Mouse (Mus musculus) ovary, adult 18-20 months (tissue): ENCODE data around the gene Tubb4b.

Experiments used
- DNase-seq: peaks from one replicate; pipeline ENCODE4 v3.0.0; 2022; ENCODE audit warnings: low spot score, mixed read lengths

Tubb4b gene

DNA sequence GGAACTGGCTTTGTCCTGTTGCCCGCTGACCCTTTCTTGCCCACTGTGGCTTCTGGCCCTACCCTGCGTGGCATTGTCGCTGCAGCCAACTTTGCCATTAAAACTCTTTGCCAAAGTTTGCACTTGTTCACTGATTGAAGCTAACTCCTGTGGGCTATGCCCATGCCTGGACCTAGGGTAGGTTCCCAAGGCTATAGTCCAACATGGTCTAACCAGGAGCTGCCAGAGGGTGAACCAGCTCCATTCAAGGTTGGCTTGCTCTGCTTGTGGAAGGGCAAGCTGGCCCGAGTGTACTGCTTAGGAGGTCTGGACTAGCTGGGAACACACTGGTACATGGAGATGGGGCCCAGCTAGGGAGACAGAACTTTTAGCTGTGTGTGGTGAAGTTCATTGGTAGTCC lies 19.6 kb upstream of the Tubb4b start:
- DNase-seq, result no peak

DNA sequence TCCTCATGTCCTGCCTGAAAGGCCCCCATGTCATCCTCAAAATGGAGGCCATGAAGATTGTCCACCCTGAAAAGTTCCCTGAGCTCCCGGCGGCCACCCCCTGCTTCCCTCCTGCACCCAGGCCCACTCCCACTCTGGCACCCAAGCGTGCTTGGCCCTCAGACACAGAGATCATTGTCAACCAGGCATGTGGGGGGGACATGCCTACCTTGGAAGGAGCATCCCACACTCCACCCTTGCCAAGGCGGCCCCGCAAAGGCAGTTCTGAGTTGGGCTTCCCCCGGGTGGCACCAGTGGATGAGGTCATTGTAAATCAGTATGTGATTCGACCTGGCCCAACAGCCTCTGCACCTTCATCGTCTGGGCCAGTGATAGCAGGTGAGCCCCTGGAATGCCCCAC lies 18.8 kb upstream of the Tubb4b start:
- no peak for DNase-seq

DNA sequence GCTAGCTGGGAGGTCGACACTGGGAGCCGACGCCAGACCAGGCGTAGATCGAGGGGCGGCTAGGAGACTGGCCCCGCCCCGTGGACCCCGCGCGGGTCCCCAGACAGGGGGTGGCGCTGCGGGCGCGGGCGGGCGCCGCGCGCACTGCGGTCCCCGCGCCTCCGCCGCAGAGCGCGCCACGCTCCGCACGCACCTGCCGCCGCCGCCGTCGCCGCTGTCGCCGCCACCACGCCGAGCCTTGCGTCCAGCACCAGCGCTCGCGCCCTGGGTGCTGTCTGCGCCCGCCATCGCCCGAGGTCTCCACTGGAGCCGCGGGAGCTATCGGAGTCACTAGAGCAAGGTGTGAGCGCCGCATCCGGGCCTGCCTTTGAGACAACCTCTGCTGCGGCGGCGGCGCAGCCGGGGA lies 17.6 kb upstream of the Tubb4b start, which contains the start of the genes Rnf208 and Cysrt1:
Gene Rnf208 (plus strand): TSS at position 155 of the 406 bp plus-strand sequence.
Gene Cysrt1 (minus strand): TSS at position 352 of the 406 bp plus-strand sequence.
- DNase-seq, result no peak

DNA sequence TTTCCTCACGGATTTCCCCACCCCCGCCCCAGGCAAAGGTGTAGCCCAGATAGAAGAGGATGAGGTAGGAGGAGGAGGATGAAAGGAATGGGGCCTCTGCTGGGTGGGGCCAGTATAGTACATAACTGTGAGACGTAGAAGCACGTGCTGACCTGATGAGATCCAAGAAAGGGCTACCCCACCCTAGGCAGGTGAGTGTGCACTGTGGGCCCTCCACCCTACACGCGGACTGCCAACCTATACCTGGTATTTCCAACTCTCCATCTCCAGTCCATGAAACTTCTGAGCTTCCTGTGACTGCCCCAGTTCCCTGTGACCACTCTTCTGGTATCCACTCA lies 16.9 kb upstream of the Tubb4b start:
- DNase-seq, result no peak

DNA sequence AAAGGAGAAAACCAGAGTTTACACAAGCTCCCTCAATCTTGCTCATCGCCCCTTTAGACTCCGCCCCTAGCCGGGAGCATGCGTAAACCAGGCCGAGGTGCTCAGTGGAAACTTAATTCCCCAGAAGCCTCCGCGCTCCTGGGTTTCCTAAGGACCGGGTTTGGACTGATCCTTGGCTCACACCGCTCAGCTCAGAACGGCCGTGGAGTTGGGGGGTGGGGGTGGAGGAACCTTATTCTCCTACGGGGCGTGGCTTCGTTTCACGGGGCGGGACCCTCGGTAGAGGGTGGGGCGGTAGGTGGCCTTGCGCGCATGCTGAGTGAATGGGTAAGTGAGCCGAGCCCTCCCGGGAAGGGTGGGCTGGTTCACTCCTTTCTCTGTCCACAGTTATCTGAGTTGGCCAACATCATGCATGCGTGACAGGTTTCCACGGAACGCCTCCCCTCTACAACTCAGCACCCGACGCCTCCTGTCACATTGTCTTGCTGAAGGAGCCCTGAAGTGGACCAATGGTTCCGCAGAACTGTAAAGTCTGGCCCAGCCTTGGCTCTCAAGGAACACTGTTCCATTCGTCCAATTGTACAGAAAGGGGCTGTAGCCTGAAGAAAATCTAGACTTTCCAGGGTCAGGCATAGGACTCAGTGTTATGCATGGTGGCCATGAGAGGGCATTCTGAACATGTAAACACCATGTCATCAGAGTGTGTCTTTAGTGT lies 16.4 kb upstream of the Tubb4b start:
- DNase-seq, result peak; percentile 68

DNA sequence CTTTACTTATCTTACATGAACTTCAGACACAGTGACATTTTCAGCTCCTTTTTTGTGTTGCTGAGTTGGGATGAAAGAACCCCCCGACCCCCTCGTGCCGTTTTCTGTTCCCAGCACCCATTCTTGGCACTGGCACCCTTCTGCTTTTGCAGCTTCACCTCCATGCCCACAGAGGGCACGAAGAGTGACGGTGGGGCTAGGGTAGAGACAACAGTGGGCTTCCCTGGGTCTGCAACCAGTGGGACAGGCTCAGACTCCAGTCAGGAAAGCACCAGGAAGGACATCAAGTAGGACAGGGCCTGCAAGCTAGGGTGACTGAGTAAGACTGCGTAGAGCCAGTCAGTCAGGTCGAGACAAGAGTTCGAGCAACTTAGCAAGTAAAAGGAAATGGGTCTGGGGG lies 15.8 kb upstream of the Tubb4b start:
- DNase-seq, result no peak

DNA sequence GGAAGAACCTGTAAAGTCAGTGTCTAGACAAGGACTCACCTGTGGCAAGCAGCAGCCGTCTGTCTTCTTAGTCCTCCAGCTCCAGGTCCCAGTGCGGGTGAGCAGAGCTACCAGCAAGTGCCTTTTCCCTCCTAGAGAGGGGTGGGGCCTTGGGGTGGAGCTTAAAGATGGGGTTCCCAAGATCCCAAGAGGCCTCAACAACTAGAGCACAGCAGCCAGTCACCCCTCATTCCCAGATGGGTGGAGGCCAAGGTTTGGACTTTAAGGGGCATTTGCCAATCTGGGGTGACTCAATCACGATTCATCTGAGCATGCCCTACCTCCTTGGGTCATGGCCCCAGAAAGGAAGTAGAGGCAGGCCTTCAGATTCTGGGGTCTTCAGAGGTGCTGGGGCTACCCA lies 15.3 kb upstream of the Tubb4b start:
- DNase-seq, result no peak

DNA sequence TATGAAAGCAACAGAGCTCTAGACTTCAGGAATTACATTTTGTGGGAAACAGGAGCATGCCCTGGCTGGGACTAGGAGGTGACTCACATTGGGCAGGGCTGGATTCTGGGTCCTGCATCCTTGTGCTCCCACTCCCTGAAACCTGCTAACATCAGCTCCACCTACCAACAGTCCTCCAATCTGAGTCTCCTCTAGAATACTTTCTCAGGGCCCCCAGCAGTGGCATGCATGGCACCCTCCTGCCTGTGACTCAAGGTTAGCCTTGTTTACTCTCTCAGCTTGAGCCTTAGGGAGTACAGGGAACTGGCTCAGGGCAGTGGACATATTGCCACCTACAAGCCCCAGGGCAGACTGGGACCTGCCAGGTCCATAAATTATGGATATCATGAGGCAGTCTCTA lies 13.6 kb upstream of the Tubb4b start:
- no peak for DNase-seq

DNA sequence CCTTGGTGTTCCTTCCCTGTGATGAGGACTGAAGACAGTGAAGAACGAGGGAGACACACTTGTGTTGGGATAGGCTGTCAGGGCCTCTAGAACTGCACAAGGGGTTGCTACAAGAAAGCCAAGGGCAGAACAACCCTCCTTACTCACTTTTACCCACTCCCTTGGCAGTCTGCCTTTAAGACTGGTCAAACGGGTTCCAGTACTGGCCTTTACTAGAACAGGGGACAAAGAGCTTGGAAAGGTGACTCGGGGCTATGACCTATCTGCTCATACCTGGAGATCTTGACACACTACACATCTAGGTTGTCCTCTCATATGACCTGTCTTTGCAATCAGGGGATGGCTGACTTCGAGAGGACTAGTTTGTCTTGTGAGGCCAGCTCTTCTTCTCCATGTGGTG lies 13.0 kb upstream of the Tubb4b start:
- no peak for DNase-seq

DNA sequence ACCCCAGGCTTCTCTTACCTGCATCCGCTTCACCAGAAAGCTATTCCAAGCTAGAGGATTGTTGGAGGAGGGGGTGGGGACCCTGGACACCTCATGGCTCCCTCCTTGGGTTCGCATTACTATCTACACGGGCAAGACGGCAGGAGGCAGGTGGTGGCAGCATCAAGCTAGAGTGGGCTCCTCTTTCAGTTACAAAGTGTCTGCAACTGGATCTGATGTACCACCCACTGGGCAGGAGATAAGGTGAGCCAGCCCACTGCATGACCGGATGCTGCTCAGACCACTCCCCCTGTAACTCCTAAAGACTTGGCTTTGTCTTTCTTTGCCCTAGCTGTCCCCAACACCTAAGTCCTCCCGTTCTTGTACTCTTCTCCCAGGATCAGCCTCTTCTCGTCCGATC lies 12.1 kb upstream of the Tubb4b start, which contains the start of gene Rnf224:
Gene Rnf224 (minus strand): TSS at position 174 of the 400 bp plus-strand sequence.
- DNase-seq, result no peak

DNA sequence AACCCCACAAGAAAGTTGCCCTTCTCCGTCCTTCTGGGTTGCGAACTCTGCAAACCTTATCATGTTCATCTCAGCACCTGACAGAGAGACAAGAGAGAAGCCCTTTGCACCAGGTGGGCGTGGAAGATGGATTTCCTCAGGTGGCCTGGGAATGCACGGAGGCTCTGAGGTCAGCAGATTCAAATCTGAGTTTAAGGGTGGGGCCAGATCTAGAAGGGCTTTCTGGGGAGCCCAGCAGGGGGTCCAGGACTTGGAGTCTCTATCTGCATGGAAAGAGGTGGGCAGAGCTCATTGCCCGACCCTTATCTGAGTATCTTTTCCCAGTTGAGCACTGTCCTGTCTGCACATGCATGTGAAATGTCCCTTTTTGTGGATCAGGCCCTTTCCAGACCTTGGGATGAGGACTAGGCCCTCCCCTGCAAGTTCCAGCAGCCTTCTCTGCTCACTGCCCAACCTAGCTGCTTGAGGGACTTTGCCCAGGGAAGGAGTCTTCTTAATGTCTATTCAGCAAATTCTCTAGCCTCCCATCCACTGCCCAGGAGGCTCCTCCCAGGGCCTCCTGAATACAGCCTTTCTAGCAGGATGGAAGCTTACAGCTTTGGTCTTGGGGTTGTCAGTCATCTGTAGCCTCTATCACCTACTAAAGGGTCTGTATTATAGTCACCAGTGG lies 10.2 kb upstream of the Tubb4b start:
- DNase-seq, result no peak

DNA sequence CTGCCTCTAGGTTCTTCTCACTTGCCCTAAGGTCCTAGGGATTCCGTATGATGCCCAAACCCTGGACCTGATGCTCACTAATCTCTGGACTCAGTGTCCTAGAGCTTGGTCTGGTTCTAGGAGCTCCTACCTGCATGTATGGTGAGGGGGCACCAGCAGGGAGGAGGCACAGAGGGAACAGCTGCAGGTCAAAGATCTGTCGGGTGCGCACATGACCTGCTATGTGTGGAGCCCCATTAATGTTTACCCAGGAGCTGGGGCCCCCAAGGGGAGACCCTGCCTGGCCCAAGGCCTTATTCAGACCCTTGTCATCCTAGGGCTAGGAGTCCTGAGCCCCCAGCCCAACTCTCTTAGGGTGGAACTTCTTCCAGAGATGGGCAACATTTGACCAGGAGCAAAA lies 9.5 kb upstream of the Tubb4b start, which contains the start of gene Slc34a3:
Gene Slc34a3 (minus strand): TSS at position 315 of the 400 bp plus-strand sequence.
- DNase-seq, result no peak

DNA sequence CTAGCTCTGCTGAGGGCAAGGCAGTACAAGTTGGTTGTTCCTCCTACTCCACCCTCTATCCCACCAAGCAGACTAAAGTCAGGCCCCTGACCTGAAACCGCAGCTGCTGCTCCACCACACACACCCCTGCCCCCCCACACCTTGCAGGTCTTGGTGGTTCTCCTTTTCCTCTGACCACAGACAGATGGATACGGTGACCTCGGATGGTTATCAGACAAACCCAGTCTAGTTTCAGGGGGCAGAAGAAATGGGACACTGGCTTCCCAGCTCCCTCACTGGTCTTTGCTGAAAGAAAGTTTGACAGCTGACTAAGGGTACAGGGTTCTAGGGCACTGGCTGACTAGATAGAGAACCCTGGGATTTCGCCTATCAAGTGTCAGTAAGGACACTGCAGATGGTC lies 8.9 kb upstream of the Tubb4b start:
- no peak for DNase-seq

DNA sequence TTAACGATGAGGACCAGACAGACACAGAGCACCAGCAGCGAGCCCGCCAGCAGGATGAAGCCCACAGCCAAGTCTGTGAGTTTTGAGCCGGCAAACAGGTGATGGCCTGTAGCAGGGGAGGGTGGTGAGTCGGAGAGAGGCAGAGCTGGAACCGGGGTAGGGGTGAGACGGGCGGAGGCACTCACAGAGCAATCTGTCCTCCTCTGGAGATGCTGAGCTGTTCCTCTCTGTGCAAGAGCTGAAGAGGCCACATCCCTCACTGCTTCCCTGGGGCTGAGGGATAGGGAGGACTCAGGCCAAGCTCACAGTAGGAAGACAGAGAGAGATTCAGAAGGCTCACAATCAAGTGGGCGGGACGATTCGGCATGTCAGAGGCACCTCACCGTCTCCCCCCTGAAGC lies 6.5 kb upstream of the Tubb4b start:
- DNase-seq, result no peak

DNA sequence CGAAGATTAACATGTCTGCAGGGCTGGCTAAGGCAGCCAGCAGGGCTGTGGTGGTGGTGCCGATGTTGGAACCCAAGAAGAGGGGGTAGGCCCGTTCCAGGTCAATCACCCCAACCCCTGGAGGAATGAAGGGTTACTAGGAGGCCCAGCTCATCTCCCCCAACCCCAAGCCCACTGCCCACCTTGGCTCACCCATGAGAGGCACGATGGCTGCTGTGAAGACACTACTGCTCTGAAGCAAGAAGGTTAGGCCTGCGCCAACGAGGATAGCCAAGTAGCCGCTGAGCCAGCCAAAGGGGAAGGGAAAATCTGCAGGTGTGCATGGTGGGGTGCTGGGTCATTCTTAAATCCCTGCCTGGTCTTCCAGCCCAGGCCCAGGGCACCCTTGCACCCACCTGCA lies 6.1 kb upstream of the Tubb4b start:
- no peak for DNase-seq

DNA sequence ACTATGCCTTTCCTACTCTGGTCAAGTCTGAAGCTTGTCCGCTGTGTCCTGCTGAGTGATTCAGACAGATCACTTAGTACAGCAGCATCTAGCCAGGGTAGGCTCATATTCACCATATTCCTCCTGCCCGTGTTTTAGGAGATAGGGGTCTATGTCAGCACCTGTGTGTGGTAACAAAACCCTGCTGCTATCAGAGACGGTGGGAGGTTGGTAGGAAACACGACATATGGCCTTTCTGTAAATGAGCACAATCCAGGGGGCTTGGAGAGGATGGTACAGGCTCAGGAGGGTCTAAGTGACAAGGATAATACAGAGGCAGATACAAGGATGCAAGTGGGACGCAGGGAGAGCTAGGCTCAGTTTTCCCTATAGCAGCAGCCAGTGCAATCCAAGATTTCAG lies 5.1 kb upstream of the Tubb4b start:
- DNase-seq, result no peak

DNA sequence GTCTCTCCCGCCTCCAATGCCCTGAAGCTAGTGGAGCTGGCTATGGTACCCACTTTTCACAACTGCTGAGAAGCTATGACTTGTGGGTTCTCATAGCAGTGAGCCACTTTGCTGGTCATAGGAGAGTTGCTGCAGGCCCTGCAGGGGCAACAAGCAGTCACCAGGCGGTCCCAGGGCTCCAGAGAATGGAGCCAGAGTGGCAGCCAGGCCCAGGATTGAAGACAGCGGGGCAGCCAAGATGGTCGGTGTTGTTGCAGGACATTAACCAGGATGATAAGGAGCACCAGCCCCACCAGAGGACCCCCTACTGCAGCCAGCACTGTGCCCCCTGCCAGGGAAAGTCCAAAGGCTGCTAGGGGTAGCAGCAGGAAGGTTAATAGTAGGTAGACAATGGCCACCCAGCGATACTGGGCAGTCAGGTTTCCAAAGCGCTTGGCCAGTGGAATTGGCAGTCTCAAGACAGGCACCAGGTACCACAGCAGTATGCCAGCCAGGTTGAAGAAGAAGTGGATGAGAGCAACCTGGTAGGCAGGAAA lies 4.6 kb upstream of the Tubb4b start:
- no peak for DNase-seq

DNA sequence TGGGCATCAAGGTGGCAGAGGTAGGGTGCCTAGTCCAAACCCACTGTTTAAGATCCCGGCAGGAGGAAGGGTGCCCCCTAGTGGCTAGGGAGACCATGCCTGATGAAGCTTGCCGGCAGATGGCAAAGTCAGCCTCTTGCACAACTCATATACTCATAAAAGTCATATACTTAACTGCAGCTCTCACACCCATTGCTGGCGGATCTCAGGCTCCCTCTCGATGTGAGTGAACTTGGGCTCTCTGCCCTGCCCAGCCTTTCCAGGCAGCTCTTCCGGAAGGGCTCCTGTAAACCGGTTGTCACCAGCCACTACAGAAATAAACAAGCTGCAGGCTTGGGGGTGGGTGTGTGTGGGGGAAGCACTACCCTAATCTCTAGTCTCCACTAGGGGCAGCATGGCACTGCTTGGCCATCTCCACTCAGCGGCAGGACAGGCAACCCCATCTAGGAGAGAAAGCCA lies 4.0 kb upstream of the Tubb4b start:
- DNase-seq, result peak; percentile 77

DNA sequence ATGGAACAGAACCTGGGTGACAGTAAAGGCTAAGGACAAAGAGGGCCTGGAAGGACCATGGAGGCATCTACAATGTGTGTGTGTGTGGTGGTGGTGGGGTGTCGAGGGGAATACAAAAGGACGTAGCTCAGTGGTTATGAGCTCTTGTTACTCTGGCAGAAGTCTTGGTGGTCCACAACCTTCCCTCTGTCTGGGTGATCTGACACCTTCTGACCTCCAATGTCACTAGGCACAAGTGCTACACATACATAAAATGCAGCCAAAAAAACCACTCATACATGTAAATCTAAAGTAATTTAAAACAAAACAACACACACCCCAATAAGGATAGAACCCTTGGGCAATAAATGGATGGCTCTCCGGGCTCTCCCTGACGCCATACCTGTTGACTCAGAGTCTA lies 2.9 kb upstream of the Tubb4b start:
- no peak for DNase-seq

DNA sequence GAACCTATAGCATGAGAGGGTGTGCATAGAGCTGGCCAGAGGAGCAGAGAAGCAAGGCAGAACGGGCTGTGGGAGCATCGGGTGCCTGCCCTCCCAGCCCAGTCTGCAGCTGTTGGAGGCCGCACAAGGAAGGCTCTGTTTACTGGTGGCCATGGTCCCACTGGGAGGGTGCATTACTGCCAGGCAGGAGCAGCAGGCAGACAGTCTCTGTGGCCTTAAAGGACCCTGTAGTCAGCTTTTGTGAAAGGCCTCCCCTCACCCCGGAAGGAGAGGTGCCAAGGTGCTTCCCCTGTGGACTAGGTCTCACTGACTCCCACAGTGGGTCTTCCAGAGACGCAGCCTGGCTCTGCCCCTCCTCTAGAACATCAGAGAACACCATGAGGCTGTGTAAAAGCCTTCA lies 2.4 kb upstream of the Tubb4b start:
- no peak for DNase-seq

DNA sequence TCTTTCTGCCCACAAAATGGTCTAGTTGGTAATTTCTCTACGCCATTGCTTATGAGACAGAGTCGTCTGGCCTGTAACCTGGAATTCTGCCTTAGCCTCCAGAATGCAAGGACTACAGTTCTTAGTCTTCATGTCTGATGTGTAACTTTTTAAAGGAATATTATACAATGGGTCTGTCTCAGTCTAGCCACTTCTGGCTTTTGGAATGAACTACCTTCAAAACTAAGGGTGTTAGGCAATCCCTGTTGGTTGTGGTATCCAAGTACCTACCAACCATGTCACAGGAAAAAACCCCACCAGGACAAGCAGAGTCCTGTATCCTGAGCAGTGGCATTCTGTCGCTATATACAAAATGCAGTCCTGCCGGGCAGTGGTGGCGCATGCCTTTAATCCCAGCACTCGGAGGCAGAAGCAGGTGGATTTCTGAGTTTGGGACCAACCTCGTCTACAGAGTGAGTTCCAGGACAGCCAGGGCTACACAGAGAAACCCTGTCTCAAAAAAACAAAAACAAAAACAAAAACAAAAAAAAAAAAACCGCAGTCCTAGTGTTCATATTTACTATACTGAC lies 1.4 kb upstream of the Tubb4b start:
- DNase-seq, result no peak

DNA sequence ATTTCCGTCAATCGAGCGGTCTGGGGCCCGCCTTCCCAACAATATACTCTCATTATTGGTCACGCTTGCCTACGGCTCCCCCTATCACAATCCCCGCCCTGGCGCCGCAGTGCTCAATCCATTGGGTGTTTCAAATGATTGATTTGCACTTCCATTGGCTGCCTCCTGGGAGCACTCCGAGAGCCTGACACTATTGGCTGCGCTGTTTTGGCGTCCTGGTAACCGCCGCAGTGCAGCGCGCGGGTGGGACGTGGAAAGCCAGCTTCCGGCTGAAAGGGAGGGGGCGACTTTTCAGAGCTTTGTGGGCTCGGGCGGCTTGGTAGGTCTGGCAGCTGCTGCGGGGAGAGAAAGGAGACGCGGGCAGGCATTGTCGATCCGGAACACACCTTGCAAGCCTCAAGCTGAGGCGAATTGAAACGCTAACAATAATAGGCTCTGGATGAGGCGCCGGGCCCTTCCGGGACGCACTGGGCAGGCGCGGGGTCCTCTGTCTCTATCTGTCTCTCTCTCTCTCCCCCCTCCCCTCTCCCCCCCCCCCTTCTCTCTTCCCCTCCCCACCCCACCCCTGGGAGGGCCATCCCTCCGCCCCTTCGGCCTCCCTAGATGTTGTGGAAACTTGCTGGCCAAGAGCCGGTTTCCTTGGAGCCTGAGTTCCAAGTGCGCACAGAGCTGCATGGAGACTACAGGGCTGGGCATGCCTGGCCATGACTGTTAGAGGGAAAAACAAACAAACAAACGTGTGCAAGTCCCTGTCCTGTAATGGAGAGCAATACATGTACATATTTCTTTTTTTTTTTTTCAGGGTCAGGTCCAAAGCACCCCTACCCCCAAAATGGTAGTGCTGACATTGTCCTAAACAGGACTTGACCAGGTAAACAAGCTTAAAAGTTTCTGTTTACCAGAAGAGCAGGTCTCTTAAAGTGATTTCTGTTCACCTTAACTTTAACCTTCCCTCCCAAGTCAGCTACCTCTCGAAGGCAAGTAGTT lies 557 bp upstream of the Tubb4b start:
- peak; percentile 100 for DNase-seq
